Mouse (Mus musculus) T-helper 1 cell (primary cell): Measurements from ENCODE around the gene Clcn2.

Source experiments
- in situ Hi-C: fragments of 300-600 bp; cut with MboI, MseI; formaldehyde crosslinking; loops from one replicate; pipeline ENCODE4 v1.15.1; 2025; ENCODE audit warnings: high pct_unique_total_duplicates

Clcn2 gene

DNA sequence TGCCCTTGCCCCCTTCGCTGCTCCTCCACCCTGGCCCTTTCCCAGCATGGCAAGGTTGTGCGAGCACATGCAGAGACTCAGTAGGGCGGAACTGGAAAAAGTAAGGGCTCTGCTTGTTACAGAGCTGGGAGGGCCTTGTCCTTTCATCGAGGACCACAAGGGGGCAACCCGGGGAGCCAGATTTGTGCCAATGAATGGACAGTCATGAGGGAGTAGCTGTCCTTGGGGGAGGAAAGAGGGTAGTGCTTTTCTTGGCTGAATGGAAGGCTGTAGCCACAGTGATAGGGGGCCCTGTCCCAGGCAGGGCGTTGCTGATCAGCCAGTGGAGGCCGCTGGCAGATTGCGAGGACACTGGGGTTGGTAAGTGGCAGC is 15.0 kb downstream of the Clcn2 start:
- in situ Hi-C loops: no loop called here

GRCm38 (mm10) chr16:20701729-20702521 is 15.6 kb downstream of the Clcn2 start:
- in situ Hi-C loops: no loop called here

DNA sequence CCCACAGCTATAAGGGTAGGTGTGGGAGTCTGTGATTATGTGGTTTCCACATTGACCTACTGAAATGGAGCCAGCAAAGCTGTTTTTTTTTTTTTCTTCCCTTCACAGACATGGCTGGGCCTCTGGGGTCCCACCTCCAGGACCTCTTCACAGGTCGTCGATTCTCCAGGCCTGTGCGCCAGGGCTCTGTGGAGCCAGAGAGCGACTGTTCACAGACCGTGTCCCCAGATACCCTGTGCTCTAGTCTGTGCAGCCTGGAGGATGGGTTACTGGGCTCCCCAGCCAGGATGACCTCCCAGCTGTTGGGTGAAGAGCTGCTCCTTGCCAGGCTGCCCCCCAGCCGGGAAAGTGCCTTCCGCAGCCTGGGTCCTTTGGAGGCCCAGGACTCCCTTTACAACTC is 16.2 kb downstream of the Clcn2 start:
- in situ Hi-C loops: no loop called here

DNA sequence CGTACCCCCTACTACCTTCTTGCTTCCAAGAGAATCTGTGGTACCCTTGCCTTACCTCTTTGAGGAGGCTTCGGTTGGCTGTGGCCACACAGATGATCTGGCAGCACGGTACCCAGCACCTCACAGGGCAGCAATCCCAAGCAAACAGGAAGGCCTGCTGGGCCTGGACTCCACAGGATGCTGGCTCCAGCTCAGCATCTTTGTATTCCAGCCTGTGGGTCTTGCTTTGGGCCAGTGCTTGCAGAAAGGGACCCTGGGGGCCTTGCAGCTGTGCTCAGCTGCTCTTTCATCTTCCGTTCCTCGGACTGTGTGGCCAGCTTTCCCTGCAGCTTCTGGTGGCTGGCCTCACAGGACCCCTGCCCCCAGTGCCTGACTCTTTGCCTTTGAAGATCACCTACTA is 17.5 kb downstream of the Clcn2 start:
- in situ Hi-C loops: no loop called here

- in situ Hi-C loops: no loop called here
Measured at GRCm38 (mm10) chr16:20699266-20699665, 18.3 kb downstream of the Clcn2 start.

DNA sequence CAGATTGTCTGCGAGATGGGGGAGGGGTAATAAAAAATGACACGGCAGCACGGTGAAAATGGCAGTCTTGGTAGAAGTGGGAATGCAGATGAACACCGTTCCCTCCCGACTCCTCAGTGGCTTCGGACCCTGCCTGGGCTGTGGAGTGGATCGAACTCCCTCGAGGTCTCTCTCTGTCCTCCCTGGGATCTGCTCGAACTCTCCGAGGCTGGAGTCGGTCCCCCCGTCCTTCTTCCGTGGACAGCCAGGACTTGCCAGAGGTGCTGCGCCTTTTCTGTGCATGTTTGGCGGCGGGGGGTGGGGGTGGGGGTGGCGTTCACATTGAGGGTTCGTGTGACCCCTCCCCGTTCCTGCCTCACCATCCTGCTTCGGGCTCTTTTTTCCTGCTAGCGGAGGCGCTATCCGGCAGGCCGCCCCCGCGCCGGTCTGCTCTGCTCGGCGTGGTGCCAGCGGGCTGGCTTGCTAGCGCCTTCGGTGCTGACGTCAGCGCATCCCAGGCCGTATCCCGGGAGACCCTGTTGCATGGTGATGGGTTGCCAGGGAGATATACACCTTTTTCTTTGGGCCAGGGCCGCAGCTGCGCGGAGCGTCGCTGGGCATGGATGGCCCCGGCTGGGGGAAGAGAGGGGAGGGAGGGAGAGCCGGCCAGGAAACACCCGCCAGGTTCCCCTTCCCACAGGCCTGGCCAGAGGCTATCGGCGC is 21.8 kb downstream of the Clcn2 start:
- in situ Hi-C loops: no loop called here

GRCm38 (mm10) chr16:20694781-20695180 is 22.8 kb downstream of the Clcn2 start:
- in situ Hi-C loops: no loop called here

DNA sequence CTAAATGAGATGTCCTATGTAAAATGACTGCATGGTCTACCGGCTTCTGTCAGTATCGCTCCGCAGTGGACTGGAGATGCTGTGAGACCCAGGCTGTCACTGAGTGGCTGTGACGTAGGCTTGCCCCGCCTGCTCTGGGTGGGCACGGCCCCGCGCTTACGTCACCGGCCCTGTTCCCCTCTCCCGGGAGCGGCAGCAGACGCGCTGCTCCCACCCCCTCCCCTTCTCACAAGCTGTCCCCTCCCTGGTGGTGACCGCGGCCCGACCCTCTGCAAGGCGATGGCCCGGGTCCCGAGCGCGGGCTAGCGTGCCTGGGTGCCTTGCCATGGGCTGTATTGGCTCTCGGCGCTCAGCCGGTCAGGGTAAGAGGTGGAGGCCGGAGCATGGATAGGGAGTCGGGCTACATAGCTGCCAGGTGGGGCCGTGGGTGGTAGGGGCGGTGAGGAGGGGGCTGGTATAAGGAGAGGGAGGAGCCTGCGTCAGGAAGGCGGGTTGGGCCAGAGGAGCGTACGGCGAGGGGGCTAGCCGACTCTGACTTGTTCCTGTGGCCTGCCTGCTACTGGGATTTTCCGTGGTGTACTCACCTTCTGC is 24.3 kb downstream of the Clcn2 start, which contains the start of gene Fam131a:
Gene Fam131a (plus strand): TSS at position 131 of the 591 bp plus-strand sequence.
- in situ Hi-C loops: no loop called here

GRCm38 (mm10) chr16:20692241-20692965 is 25.1 kb downstream of the Clcn2 start:
- in situ Hi-C loops: no loop called here

GRCm38 (mm10) chr16:20691617-20692016 is 25.9 kb downstream of the Clcn2 start:
- in situ Hi-C loops: no loop called here

DNA sequence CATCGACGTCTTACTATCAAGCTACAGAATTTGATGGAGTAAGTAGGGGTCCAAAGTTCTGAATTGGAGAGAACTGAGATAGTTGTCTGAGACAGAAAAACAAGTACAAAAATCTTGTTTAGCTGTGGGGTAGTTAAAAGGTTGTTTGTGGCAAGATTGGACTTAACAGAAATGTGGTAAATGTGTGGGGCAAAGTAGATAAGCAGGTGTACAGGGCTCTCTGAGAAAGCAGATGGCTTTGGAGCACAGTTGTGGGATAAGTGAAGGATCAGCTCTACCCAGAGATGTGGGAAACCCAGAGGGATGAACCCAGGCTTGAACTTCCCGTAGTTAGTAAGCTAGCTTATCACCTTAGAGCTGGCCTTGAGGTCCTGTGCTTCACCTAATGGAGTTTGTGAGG is 26.8 kb downstream of the Clcn2 start:
- in situ Hi-C loops: no loop called here

DNA sequence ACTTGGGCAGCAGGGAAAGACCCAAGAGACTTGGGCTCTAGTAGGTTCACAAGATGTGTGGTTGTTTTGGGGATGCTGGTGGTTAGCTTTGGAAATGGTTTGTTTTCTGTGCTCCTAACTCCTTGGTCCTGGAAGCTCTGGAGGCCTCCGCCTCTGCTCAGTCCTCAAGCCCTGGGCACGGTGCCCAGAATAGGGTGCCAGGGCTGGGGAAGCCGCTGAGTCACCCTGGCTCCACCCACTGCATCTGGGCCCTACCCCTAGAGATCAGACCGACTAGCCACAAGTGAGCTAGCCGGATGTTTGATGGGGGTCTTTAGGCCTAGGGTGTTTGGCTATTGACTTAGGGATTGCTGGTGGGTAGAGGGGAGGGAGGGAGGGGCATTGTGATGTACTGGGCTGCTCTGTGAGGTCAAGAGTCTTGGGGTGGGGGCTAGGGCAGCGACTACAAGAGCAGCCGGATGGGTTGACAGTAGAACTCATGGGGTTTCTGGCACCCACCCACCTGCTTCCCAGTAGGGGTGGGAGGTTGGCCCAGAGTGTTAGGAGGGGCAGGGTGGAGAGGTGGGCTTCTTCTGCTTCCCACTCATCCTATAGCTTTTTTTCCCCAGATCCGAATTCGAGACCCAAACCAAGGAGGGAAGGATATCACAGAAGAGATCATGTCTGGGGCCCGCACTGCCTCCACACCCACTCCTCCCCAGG is 39.4 kb downstream of the Clcn2 start:
- in situ Hi-C loops: no loop called here

GRCm38 (mm10) chr16:20677380-20677779 is 40.2 kb downstream of the Clcn2 start:
- in situ Hi-C loops: no loop called here

GRCm38 (mm10) chr16:20676702-20677101 is 40.8 kb downstream of the Clcn2 start:
- in situ Hi-C loops: no loop called here

- in situ Hi-C loops: no loop called here
Measured at GRCm38 (mm10) chr16:20675213-20675612, 42.3 kb downstream of the Clcn2 start.

DNA sequence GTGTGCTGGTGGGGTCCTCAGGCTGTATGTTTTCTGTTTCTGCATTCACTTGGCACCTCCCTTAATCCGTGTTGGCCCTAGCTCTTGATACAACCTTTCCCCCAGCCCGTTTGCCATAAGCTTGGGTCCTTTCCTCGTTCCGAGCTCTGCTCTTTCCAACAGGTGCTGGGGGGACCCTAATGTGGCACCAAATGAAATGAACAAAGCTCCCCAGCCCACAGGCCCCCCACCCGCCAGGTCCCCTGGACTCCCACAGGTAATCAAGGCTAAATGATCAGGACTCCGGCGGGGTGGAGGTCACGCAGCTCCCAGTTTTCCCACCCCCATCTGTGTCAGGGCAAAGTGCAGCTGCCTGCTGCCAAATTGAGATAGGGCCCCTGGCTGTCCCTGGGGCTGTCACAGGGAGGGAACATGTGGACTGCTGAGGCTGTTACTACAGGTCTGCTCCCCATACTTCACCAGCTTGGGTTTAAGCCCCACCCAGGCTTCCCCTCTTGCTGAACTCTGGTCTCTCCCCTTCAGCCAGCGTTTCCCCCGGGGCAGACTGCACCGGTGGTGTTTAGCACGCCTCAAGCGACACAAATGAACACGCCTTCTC is 43.7 kb downstream of the Clcn2 start:
- in situ Hi-C loops: no loop called here

DNA sequence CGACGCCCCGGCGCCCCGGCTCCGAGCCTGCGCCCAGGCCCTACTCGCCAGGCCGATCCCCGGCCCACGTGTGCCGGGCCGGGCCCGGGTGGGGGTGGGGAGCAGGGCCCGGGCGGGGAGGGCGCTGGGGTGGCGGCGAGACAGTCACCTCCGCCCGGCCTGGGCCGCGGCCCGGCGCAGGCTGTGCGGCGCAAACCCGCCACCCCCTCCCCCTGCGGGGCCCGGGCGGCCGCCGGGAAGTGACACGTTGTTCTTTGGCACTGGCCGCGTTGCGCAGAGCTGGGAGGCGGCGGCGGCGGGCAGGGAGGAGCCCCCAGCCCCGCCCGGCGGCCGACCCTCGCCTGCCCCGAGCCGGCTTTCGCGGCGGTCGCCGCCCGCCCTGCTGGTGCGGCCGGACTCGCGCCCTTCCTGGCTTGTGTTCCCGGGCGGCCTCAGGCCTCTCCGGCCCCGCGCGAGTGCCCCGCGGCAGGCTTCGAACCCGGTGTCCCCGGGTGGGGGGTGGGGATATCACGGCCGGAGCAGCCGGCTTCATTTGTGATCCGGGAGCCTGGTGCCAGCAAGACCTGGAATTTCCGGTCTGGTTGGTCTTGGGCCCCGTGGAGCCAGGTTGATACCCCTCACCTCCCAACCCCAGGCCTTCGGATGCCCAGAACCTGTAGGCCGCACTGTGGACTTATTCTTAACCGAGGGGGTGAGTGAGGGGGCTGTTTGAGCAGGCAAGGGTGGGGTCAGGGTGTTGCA is 44.4 kb downstream of the Clcn2 start:
- in situ Hi-C loops: no loop called here

- in situ Hi-C loops: no loop called here
Measured at GRCm38 (mm10) chr16:20672500-20672902, 45.0 kb downstream of the Clcn2 start.

GRCm38 (mm10) chr16:20671886-20672285 is 45.7 kb downstream of the Clcn2 start:
- in situ Hi-C loops: no loop called here

DNA sequence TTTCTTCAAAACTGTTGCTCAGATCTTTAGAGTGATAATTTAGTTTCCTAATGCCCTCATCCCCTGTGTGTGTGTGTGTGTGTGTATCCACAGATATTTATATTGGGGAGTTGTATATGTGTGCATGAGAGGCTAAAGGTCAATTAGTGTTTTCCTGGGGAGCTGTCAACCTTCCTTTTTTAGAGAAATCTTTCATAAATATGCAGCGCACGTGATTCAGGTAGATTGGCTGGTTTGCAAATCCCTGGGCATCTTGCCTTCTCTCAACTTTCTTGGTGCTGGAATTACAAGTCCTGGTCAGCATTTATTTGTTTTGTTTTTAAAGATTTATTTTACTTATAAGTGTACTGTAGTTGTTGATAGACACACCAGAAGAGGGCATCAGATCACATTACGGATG is 47.3 kb downstream of the Clcn2 start:
- in situ Hi-C loops: no loop called here
